Mouse (Mus musculus): ENCODE measurements at regions not wholly inside any gene's neighbourhood (a gene's known extent, or its start where the extent isn't known, plus 50 kb on each side); places are given as distances from the start of the nearest gene placed in this dataset.

DNA sequence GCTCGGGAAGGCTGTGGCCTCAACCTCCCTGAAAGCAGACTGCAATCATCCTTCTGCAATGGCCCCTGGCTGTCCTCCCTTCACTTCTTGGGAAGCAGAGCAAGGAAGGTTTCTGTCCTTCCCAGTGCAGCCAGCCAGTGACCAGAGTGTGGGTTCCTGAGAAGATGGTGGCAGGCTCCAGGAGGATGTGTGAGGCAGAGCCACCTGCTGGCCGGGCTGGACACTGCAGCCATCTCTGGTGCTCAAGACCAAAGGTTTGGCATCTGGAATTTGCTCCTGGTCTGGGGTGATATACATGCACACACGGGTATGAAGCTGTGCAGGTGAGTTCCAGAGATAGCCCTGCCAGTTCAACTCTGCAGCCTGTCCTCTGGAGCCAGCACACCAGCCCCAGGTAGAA lies 227.2 kb upstream of the Irx4 start:
- DNase-seq (ENCODE audit: extremely low spot score in 1 of 2, low spot score in 1 of 2): peak; percentile 5 to 74

DNA sequence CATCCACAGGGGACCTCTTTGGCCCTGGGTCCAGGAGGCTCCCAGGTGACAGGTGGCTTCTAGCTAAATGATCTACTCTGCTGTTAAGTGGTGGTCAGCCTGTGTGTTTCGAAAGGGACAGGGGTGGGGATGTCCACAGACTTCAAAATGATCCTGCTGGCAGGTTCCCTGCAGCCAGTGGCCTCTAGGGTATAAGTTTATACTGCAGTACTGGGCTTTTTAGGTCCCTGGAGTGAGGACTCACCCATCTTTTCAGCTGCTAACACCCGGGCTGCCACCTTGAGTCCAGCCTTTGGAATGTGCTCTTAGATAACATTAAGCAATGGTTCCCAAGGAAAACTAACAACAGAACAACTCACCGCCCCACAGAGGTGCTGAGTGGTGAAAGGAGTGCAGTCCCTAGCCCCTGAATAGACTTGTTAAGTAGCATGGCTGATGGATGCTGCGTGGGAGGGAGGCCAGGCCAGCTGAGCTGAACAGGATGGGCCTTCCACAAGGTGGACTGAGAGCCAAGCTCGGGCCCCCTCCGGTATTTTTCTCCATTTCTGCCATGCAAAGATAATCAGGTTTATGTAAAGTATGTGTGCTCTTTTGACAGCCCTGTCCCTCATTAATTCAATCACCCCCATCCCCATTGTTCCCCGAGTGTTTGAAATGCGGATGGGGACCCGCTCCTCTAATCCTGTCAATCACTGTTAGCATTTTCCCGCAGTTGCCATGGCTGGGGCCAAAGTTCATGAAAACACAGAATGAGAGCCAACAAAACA lies 226.0 kb upstream of the Irx4 start:
- DNase-seq (ENCODE audit: extremely low spot score in 1 of 2, low spot score in 1 of 2): peak; percentile 12 to 15

DNA sequence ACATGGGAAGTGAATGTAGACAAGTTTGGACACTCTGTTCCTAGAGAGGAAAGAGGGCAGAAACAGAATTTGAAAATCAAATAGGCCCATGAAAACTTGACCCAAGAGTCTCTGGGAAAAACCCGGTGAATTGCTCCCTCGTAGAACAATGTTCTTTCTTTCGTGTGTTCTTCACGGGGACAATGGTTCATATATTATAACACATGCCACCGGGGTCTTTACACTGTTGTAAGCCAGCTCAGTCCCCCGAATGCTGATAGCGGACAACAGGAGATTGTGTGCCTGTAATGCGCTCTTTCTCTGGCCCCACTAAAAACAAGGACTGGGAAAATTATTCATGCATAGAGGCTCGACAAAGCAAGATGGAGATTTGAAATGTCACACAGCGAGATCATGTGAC lies 225.4 kb upstream of the Irx4 start:
- no peak for DNase-seq (ENCODE audit: extremely low spot score in 1 of 2, low spot score in 1 of 2)

GRCm38 (mm10) chr13:73035336-73035940 lies 224.8 kb upstream of the Irx4 start:
- DNase-seq (ENCODE audit: extremely low spot score in 1 of 2, low spot score in 1 of 2): no peak

GRCm38 (mm10) chr13:73039731-73040130 lies 220.5 kb upstream of the Irx4 start:
- no peak for DNase-seq (ENCODE audit: extremely low spot score in 1 of 2, low spot score in 1 of 2)

GRCm38 (mm10) chr13:73041233-73042040 lies 218.8 kb upstream of the Irx4 start:
- no peak for DNase-seq (ENCODE audit: extremely low spot score in 1 of 2, low spot score in 1 of 2)

GRCm38 (mm10) chr13:73069840-73070530 lies 190.3 kb upstream of the Irx4 start:
- DNase-seq (ENCODE audit: extremely low spot score in 1 of 2, low spot score in 1 of 2): no peak

DNA sequence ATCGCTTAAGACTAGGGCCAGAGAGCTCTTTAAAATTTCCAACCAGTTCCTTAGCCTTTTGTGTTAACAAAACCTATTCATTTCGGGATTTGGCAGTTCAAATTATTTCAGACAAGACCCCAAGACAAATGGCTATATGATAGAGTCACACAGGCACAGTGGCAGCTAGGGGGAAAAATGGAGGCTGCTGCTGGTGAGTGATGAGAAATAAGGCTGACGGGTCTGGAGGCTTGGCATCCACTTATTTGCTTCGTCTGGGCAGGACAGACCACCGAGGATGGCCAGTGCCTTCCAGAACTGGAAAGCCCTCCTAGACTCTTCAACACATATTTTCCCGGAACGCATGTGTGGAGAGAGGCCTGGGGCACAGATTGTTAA lies 189.8 kb upstream of the Irx4 start:
- no peak for DNase-seq (ENCODE audit: extremely low spot score in 1 of 2, low spot score in 1 of 2)

GRCm38 (mm10) chr13:73071032-73071431 lies 189.2 kb upstream of the Irx4 start:
- no peak for DNase-seq (ENCODE audit: extremely low spot score in 1 of 2, low spot score in 1 of 2)

GRCm38 (mm10) chr13:73071854-73072852 lies 188.1 kb upstream of the Irx4 start:
- no peak for DNase-seq (ENCODE audit: extremely low spot score in 1 of 2, low spot score in 1 of 2)

- DNase-seq (ENCODE audit: extremely low spot score in 1 of 2, low spot score in 1 of 2): no peak
These were observed 182.3 kb upstream of the Irx4 start for GRCm38 (mm10) chr13:73077866-73078430.

GRCm38 (mm10) chr13:73087815-73088214 lies 172.5 kb upstream of the Irx4 start:
- DNase-seq (ENCODE audit: extremely low spot score in 1 of 2, low spot score in 1 of 2): peak in 1 of 2 experiments; percentile 12

DNA sequence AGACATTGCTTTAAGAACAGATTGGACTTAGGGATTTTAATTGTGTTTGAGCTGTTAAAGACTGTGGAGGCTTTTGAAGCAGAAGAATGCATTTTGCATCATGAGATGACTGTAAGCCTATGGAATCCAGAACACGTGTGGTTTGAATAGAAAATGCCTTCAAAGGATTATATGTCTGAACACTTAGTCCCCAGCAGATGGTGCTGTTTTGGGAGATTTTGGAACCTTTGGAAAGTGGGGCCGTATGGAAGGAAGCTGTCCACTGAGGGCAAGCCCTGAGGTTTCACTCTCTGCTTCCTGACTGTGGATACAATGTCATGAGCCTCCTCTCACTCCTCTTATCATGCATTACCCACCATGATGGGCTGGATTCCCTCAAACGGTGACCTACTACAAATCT lies 168.4 kb upstream of the Irx4 start:
- no peak for DNase-seq (ENCODE audit: extremely low spot score in 1 of 2, low spot score in 1 of 2)

- DNase-seq (ENCODE audit: extremely low spot score in 1 of 2, low spot score in 1 of 2): no peak
These were observed 162.8 kb upstream of the Irx4 start for GRCm38 (mm10) chr13:73097502-73097901.

- no peak for DNase-seq (ENCODE audit: extremely low spot score in 1 of 2, low spot score in 1 of 2)
These were observed 160.9 kb upstream of the Irx4 start for GRCm38 (mm10) chr13:73099407-73099806.

- DNase-seq (ENCODE audit: extremely low spot score in 1 of 2, low spot score in 1 of 2): no peak
These were observed 152.9 kb upstream of the Irx4 start for GRCm38 (mm10) chr13:73107250-73107993.

- no peak for DNase-seq (ENCODE audit: extremely low spot score in 1 of 2, low spot score in 1 of 2)
These were observed 143.3 kb upstream of the Irx4 start for GRCm38 (mm10) chr13:73116822-73117632.

DNA sequence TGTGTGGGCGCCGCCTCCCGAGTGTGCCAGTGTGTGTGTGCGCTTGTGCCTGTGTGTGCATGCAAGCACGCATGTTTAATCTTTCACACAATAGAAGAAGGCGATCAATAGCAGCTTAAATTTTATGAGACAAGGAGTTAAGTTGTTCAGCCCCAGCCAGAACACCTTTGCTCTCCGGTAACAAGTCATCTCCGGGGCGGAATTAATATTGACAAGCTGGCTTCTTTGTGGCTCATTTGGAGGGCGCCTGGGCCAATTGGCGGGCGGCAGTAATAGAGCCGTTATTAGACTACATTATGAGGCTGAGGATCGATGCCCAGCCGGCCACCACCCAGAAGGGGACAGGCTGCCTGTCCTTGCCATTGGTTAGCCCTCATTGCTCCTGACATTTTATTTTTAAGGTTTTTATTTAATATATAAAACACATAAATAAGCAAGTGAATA lies 142.6 kb upstream of the Irx4 start:
- peak in 1 of 2 experiments; percentile 26 for DNase-seq (ENCODE audit: extremely low spot score in 1 of 2, low spot score in 1 of 2)

Data from frontal cortex, adult 2 months (tissue).